Mouse (Mus musculus) C2C12 (cell line): Measurements from ENCODE around the gene Mrpl33.

ENCODE experiments used
- CEBPB ChIP-seq: IDR thresholded peaks from one replicate; pipeline ENCODE4 v1.6.1; 2011; ENCODE audit warnings: low read depth, mild to moderate bottlenecking, control low read depth, moderate library complexity
- CTCF ChIP-seq: IDR thresholded peaks from one replicate; pipeline ENCODE4 v1.5.1; 2011; ENCODE audit not compliant: control insufficient read depth, insufficient read depth, insufficient read length
- MAX ChIP-seq: IDR thresholded peaks from one replicate; pipeline ENCODE4 v1.6.1; 2011; ENCODE audit warnings: mild to moderate bottlenecking, control low read depth
- USF1 ChIP-seq: IDR thresholded peaks from one replicate; pipeline ENCODE4 v1.6.1; 2011; ENCODE audit warnings: low read depth, mild to moderate bottlenecking, control low read depth, moderate library complexity

GRCm38 (mm10) chr5:31560352-31560751 lies 36.4 kb upstream of the Mrpl33 start:
- TF ChIP-seq CTCF (no peak), MAX (no peak), USF1 (no peak), CEBPB (no peak)
